Mouse (Mus musculus) kidney, adult 2 months (tissue): Measurements from ENCODE around the gene AC129217.1.

Source experiments
- CTCF ChIP-seq: fragments of 200-500 bp; conservative IDR thresholded peaks from 2 replicates; pipeline ENCODE4 v1.5.1; 2011; ENCODE audit warnings: low read depth, mild to moderate bottlenecking, control low read depth, low read length, moderate library complexity, mixed read lengths; ENCODE audit not compliant: insufficient read depth, insufficient read length
- POLR2A ChIP-seq: fragments of 200-500 bp; IDR thresholded peaks from one replicate; pipeline ENCODE4 v1.6.1; 2011; ENCODE audit warnings: low read depth, low read length, control low read depth

DNA sequence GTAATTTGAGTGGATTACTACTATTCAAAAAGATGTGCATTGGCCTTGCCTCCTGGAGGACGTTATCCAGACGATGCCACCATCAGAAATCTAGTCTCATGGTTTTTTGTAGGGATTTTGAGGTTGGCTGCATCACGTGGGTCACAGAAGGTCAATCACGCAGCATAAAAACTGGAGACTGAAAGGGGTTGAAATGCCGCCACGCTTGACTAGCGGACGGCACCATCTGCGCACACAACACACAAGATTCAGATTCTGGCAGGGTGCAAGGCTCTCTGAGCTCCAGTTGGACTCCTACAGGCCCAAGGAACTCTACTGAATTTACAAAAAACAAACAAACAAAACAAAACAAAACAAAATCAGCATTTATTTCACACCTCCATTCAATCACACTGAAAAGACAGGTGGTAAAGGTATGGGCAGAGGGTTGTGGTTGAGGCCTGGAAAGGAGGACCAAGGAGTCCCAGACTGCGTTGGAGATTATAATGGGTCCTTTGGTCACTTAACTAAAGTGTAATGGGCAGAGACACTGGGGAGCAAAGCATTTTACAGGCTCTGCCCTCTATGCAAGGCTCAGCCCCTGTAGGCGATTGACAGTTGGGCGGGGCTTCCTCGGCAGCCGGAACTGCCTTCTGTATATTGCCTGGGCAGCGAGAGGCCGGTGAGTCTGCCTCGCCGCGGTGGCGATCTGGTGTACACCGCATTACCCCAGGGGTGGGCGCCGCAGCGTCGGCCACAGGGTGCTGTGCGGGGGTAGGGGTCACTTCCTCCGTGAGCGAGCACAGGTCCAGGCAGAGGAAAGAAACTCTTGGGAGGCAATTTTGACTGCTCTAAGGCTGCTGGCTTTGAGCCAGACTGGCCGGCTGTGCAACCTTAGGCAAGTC lies 10.6 kb downstream of the AC129217.1 start:
- TF ChIP-seq POLR2A (peak; percentile 23), CTCF (no peak)
